Mouse (Mus musculus) embryonic facial prominence, embryonic 11.5 days (tissue): ENCODE measurements at regions not wholly inside any gene's neighbourhood (a gene's known extent, or its start where the extent isn't known, plus 50 kb on each side); places are given as distances from the start of the nearest gene placed in this dataset.

Source experiments
- ATAC-seq: fragments of 200-750 bp; cut with Nextera tagmentation; replicated peaks from 2 replicates; pipeline ENCODE4 v1.8.0; 2017; ENCODE audit warnings: low read depth; ENCODE audit not compliant: insufficient number of reproducible peaks, low FRiP score, low TSS enrichment
- DNase-seq: peaks from one replicate; pipeline ENCODE4 v3.0.0-alpha.2; 2015; ENCODE audit warnings: low spot score
- H3K27ac ChIP-seq: fragments of 300-500 bp; sonication (generic); replicated peaks from 2 replicates; pipeline ENCODE4 v1.5.1; 2014; ENCODE audit warnings: mild to moderate bottlenecking, low read depth, low read length, control low read depth
- H3K27me3 ChIP-seq: fragments of 300-500 bp; sonication (generic); 2 replicates; pipeline ENCODE4 v1.6.1; 2014; ENCODE audit warnings: mild to moderate bottlenecking, low read length, moderate library complexity, mixed read lengths; ENCODE audit not compliant: control insufficient read depth, insufficient read depth
- H3K36me3 ChIP-seq: fragments of 300-500 bp; sonication (generic); replicated peaks from 2 replicates; pipeline ENCODE4 v1.6.1; 2014; ENCODE audit warnings: low read depth, mild to moderate bottlenecking, low read length, moderate library complexity, mixed read lengths; ENCODE audit not compliant: control insufficient read depth, insufficient read depth
- H3K4me1 ChIP-seq: fragments of 300-500 bp; sonication (generic); 2 replicates; pipeline ENCODE4 v1.6.1; 2014; ENCODE audit warnings: low read length, mixed read lengths; ENCODE audit not compliant: control insufficient read depth, insufficient read depth
- H3K4me2 ChIP-seq: fragments of 300-500 bp; sonication (generic); 2 replicates; pipeline ENCODE4 v1.6.1; 2014; ENCODE audit warnings: low read depth, mild to moderate bottlenecking, control low read depth, low read length, moderate library complexity
- H3K4me3 ChIP-seq: fragments of 300-500 bp; sonication (generic); 2 replicates; pipeline ENCODE4 v1.5.1; 2014; ENCODE audit warnings: low read depth, low read length, control low read depth
- H3K9ac ChIP-seq: fragments of 300-500 bp; sonication (generic); replicated peaks from 2 replicates; pipeline ENCODE4 v1.6.1; 2014; ENCODE audit warnings: mild to moderate bottlenecking, control low read depth, low read length
- H3K9me3 ChIP-seq: fragments of 300-500 bp; sonication (generic); replicated peaks from 2 replicates; pipeline ENCODE4 v1.6.1; 2016; ENCODE audit warnings: mild to moderate bottlenecking, low read length, inconsistent platforms, mixed read lengths; ENCODE audit not compliant: control insufficient read depth
- WGBS: fragments of 180-500 bp; shearing (Covaris S2); extraction: QIAGEN DNeasy Blood & Tissue Kit; methylation state at CpG from one replicate; pipeline ENCODE4 v1.1.7; 2014; 5-methylcytosine and 5-hydroxymethylcytosine counted together

- no peak for ATAC-seq
- no peaks in the 10 kb centered on the region for H3K27me3 ChIP-seq
- no peaks in the 10 kb centered on the region for H3K9me3 ChIP-seq
- WGBS = 68% methylated on average over 5 of the region's 5 CpGs
- no peak overlapping the region for H3K4me3 ChIP-seq
- no peaks in the 10 kb centered on the region for H3K36me3 ChIP-seq
- no peak for DNase-seq
- H3K4me1 ChIP-seq = no peaks in the 10 kb centered on the region; the same call in 1 of the 2 replicates
- no peak overlapping the region for H3K27ac ChIP-seq
- no peak overlapping the region for H3K4me2 ChIP-seq
- no peak overlapping the region for H3K9ac ChIP-seq
These were observed 207.9 kb upstream of the Six2 start for GRCm38 (mm10) chr17:85895978-85896377.

- DNase-seq (no peak), ATAC-seq (no peak)
These were observed 203.2 kb upstream of the Six2 start for GRCm38 (mm10) chr17:85891243-85891642.

GRCm38 (mm10) chr17:85889746-85890532 lies 201.9 kb upstream of the Six2 start:
- no peak for ATAC-seq
- no peak for DNase-seq
- WGBS = 75% methylated on average over 18 of the region's 18 CpGs
- H3K4me1 ChIP-seq = no peaks in the 10 kb centered on the region; the same call in none of the 2 replicates
- H3K36me3 ChIP-seq = no peaks in the 10 kb centered on the region
- no peaks in the 10 kb centered on the region for H3K9me3 ChIP-seq
- no peaks in the 10 kb centered on the region for H3K27me3 ChIP-seq
- no peak overlapping the region for H3K4me2 ChIP-seq
- H3K9ac ChIP-seq = no peak overlapping the region
- no peak overlapping the region for H3K4me3 ChIP-seq
- no peak overlapping the region for H3K27ac ChIP-seq

More at GRCm38 (mm10) chr17:85891243-85891642, 203.2 kb upstream of the Six2 start:
- H3K9ac ChIP-seq = no peak overlapping the region
- no peak overlapping the region for H3K27ac ChIP-seq
- H3K9me3 ChIP-seq = no peaks in the 10 kb centered on the region
- no peaks in the 10 kb centered on the region for H3K36me3 ChIP-seq
- H3K4me1 ChIP-seq = no peaks in the 10 kb centered on the region; the same call in none of the 2 replicates
- no peak overlapping the region for H3K4me2 ChIP-seq
- H3K27me3 ChIP-seq = no peaks in the 10 kb centered on the region
- H3K4me3 ChIP-seq = no peak overlapping the region
- 88% methylated on average over 2 of the region's 2 CpGs for WGBS

GRCm38 (mm10) chr17:85888568-85889398 lies 200.7 kb upstream of the Six2 start:
- DNase-seq = no peak
- Histone ChIP-seq H3K36me3 (no peaks in the 10 kb centered on the region), H3K9ac (no peak overlapping the region), H3K4me3 (no peak overlapping the region), H3K27me3 (no peaks in the 10 kb centered on the region), H3K9me3 (no peaks in the 10 kb centered on the region), H3K4me2 (no peak overlapping the region), H3K27ac (no peak overlapping the region), H3K4me1 (no peaks in the 10 kb centered on the region; the same call in none of the 2 replicates)
- WGBS = 83% methylated on average over 10 of the region's 10 CpGs
- ATAC-seq = no peak

GRCm38 (mm10) chr17:85886675-85887074 lies 198.6 kb upstream of the Six2 start:
- Histone ChIP-seq H3K36me3 (no peaks in the 10 kb centered on the region), H3K9ac (no peak overlapping the region), H3K27ac (no peak overlapping the region), H3K4me1 (no peaks in the 10 kb centered on the region; the same call in 1 of the 2 replicates), H3K4me3 (no peak overlapping the region), H3K4me2 (no peak overlapping the region), H3K9me3 (no peaks in the 10 kb centered on the region), H3K27me3 (no peaks in the 10 kb centered on the region)
- 75% methylated on average over 6 of the region's 6 CpGs for WGBS
- no peak for ATAC-seq
- no peak for DNase-seq

GRCm38 (mm10) chr17:85886237-85886636 lies 198.2 kb upstream of the Six2 start:
- WGBS = 72% methylated on average over 4 of the region's 4 CpGs
- no peak overlapping the region for H3K9ac ChIP-seq
- no peak overlapping the region for H3K27ac ChIP-seq
- H3K4me1 ChIP-seq = no peaks in the 10 kb centered on the region; the same call in 1 of the 2 replicates
- H3K4me3 ChIP-seq = no peak overlapping the region
- H3K27me3 ChIP-seq = no peaks in the 10 kb centered on the region
- no peaks in the 10 kb centered on the region for H3K36me3 ChIP-seq
- ATAC-seq = no peak
- H3K4me2 ChIP-seq = no peak overlapping the region
- no peaks in the 10 kb centered on the region for H3K9me3 ChIP-seq
- DNase-seq = no peak

- Histone ChIP-seq H3K9me3 (no peaks in the 10 kb centered on the region), H3K27me3 (no peaks in the 10 kb centered on the region), H3K4me1 (0 out of 2 replicates have a peak, but pooled peaks cover 2% of the 10 kb centered on the region), H3K27ac (no peak overlapping the region), H3K36me3 (no peaks in the 10 kb centered on the region), H3K9ac (no peak overlapping the region), H3K4me3 (no peak overlapping the region), H3K4me2 (no peak overlapping the region)
- 36% methylated on average over 8 of the region's 8 CpGs for WGBS
- ATAC-seq = no peak
- no peak for DNase-seq
These were observed 193.6 kb upstream of the Six2 start for GRCm38 (mm10) chr17:85881636-85882170.
